Mouse (Mus musculus): ENCODE data around the gene Psd.
A peak's percentile ranks its signal among the peaks of the same experiment; 100 is the strongest.

Psd gene

GRCm38 (mm10) chr19:46320076-46320785 lies 6.7 kb downstream of the Psd start:
- DNase-seq (ENCODE audit: low read depth): no peak

- DNase-seq (ENCODE audit: low read depth): peak; percentile 43
These were observed 8.2 kb downstream of the Psd start for GRCm38 (mm10) chr19:46318586-46319378.

GRCm38 (mm10) chr19:46318031-46318471 lies 8.9 kb downstream of the Psd start:
- DNase-seq (ENCODE audit: low read depth): no peak

DNA sequence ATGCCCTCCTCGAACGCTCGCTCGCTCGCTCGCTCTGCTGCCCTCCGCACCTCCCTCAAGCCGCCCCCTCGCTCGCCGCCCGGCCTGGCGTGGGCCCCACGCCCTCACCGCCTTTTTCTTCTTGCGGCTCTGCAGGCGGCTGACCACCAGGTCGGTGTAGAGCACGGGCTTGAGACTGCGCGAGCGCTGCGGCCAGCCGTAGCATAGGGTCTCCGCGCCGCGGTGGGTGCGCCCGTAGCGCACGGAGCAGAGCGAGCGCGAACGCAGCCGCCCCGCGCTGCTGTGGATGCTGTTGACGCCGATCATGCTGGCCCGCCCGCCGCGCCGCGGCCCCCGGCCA lies 9.4 kb downstream of the Psd start:
- no peak for DNase-seq (ENCODE audit: low read depth)

- peak; percentile 53 for DNase-seq (ENCODE audit: low read depth)
These were observed 10.0 kb downstream of the Psd start for GRCm38 (mm10) chr19:46316846-46317545.

DNA sequence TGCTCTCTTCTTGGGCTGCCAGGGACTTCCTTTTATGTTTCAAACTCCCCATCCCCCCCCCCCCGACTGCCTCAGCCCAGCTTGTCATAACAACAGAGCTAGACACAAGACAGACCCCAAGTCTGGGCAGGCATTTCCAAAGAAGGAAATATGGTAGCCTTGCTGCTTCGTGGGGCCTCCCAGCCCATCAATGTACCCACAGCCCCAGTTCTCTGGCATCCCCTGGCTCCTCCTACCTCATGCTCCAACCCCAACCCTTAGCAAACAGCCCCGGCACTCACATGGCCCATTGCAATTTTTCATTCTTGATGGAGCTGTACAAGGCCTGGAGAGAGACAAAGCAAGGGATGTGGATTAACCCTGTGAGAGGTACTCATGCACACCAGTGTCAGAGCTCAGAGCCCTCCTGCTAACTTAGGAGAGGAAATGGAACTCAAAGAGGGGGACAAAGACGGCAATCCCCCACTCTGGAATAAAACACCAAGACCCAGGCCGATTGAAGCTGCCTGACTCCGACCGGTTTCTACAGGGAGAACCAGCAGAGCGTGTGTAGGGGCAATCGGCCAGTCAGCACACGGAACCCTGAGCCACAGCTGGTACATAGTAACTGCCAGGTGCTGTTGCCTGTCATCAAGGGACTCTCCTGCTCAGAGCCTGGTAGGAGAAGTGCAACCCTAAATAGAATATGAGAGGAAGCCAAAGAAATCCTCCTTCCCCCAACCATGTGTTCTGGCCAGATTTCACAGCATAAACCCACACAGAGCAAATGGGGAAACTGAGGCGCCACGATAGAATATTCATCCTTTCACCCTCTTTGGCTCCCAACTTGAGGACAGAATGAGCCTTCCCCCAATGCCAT lies 11.0 kb downstream of the Psd start:
- DNase-seq (ENCODE audit: low read depth): no peak

- peak; percentile 53 for DNase-seq (ENCODE audit: low read depth)
These were observed 11.8 kb downstream of the Psd start for GRCm38 (mm10) chr19:46314872-46315742.

DNA sequence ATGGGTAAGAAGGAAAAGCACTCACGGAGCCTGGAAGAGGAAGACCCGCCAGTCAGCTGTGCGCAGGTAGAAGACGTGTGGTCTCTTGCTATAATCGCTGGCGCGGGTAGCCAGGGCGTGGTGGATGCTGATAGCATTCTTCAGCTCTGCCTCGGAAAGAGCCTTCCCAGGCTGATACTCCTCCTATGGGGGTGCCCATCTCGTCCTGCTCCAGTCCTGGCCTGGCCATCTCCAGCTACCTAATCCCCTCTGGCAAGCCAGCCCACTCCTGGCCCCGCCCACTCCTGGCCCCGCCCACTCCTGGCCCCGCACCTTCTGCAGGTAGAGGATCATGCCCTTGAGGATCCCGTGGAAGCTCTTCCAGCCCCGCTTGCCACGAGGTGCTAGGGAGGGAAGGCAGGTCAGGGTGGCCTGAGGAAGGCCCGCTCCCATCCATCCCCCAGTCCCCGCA lies 12.8 kb downstream of the Psd start:
- DNase-seq (ENCODE audit: low read depth): peak; percentile 41

GRCm38 (mm10) chr19:46313591-46313990 lies 13.4 kb downstream of the Psd start:
- no peak for DNase-seq (ENCODE audit: low read depth)

DNA sequence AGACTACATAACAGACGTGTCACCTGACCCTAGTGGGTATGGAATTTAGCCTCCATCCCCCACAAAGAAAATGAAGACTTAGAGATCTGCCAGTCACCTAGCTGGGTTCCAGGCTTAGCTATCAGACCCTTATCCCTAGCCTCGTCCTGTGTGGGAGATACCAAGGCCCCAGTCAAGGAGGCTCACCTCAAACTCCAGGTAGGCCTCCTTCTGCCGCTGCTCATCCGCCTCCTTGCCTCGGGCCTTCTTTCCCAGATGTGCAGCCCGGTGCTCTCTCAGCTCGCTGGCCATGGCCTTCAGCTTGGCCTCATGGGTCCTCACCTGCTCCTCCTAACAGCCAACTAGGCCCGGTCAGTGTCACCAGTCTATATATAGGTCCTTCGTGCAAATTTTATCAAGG lies 13.8 kb downstream of the Psd start:
- DNase-seq (ENCODE audit: low read depth): no peak

DNA sequence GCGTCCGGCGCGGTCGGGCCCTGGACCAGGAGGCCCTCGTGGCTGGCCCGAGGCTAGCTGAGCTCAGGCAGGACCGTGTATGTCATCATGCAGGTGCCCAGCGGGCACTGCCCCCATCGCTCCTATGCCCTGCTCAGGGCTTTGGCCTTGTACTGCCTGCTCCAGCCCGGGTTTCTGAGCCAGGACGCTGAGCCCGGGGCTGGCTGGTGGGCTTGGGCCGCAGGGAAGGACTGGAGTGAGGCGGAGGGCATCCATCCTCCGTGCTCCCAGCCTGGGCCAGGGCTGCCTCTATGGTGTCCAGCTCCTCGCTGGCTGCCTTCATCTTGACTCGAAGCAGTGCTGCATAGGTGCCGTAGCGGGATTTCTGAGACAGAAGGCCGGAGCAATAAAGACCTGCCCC lies 14.4 kb downstream of the Psd start:
- DNase-seq (ENCODE audit: low read depth): no peak

GRCm38 (mm10) chr19:46311341-46311740 lies 15.6 kb downstream of the Psd start:
- DNase-seq (ENCODE audit: low read depth): no peak

- DNase-seq (ENCODE audit: low read depth): no peak
These were observed 16.6 kb downstream of the Psd start for GRCm38 (mm10) chr19:46310312-46310865.

DNA sequence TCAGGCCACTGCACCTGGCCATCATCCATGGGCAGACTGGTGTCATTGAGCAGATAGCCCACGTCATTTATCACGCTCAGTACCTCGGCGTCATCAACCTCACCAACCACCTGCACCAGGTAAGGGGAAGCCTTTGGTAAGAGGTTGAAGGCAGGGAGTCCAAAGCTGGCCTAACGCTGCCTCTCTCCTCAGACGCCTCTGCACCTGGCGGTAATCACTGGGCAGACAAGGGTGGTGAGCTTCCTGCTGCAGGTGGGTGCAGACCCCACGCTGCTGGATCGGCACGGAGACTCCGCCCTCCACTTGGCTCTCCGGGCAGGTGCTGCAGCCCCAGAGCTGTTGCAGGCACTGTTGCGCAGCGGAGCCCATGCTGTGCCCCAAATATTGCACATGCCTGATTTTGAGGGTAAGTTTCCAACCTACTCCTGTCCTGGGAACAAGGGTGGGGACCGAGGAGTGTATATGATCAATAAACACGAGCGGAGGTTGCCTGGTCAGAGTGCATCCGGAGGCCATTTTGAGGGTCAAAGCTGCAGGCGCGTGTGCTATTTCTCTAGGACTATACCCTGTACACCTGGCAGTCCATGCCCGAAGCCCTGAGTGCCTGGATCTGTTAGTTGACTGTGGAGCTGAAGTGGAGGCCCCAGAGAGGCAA lies 17.2 kb downstream of the Psd start:
- DNase-seq (ENCODE audit: low read depth): no peak

- peak; percentile 92 for DNase-seq (ENCODE audit: low read depth)
These were observed 18.1 kb downstream of the Psd start for GRCm38 (mm10) chr19:46308706-46309435.

- peak; percentile 33 for DNase-seq (ENCODE audit: low read depth)
These were observed 18.7 kb downstream of the Psd start for GRCm38 (mm10) chr19:46308303-46308702.

DNA sequence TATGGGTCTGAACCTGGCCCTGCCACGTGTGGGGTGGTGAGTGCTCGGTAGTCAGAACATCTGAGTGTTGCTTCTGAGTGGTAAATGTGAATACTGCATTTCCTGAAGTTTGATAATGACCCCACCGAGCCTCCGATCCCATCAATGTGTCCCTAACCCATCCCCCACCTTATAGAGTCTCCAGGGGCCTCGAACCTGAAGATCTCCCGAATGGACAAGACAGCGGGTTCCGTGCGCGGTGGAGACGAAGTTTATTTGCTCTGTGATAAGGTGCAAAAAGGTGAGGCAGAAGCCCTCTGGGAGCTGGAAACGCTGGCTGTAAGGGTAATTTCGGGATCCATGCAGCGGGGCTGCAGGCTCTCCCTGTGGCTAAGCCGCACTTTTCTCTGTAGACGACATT lies 19.2 kb downstream of the Psd start:
- no peak for DNase-seq (ENCODE audit: low read depth)

DNA sequence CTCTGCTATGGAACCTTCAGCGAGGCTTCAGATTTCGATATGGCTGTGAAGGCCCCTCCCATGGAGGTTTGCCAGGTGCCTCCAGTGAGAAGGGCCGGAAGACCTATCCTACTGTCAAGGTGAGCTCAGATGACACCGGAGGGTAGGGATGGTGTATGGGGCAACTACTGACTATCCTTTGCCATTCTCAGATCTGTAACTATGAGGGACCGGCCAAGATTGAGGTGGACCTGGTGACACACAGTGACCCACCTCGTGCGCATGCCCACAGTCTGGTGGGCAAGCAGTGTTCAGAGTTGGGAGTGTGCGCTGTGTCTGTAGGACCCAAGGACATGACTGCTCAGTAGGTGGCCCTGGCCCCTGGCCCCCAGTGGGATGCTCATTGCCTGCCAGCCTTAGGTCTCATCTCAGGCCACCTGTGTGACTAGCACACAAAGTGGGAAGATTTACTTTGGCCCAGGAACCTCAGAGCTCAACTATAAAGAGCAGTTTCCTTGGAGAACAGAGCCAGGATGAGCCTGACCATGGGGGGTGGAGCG lies 20.1 kb downstream of the Psd start:
- DNase-seq (ENCODE audit: low read depth): peak; percentile 24

GRCm38 (mm10) chr19:46306268-46306610 lies 20.7 kb downstream of the Psd start:
- no peak for DNase-seq (ENCODE audit: low read depth)
